Mouse (Mus musculus): ENCODE results near the gene Nrg4. TPM values are rescaled to one million over a fixed set of nuclear protein-coding genes. Genes with fewer than 3 reads are reported as not detected.

Nrg4 gene
- polyA plus RNA-seq, 1 experiment from 2014 or later = 0.73 TPM

DNA sequence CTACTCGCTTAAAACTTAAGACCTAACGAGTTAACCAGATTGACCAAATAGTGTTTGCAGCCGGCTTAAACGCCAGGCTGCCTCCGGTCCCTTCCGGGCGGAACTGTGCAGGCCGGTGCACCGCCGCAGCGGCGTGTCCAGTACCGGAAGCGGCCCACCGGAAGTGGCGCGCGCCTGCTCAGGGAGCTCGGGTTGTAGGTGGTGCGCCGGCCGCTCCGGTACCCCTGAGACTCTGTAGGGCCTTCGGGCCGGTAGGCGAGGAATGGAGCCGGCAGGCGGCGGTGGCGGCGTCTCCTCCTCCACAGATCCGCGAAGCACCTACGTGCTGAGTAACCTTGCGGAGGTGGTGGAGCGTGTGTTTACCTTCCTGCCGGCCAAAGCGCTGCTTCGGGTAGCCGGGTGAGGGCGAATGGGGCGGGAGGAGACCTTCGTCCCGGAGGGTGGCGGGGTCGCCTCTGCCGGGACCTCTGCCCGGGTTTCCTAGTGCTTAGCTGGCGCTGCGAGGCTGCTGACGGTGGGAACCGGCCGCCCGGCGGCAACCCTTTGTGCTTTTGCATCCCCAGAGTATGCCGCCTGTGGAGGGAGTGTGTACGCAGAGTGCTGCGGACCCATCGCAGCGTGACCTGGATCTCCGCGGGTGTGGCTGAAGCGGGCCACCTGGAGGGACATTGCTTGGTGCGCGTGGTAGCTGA, 117.7 kb downstream of the Nrg4 start, which contains the start of gene Fbxo22:
Gene Fbxo22, plus strand, starts transcription at position 136 of the 692 bp plus-strand sequence.
- WGBS = under 1% methylated on average over 65 of the region's 65 CpGs
- Histone ChIP-seq H3K27me3 (no peaks in the 10 kb centered on the region), H3K4me3 (peak within 1 kb of the TSS; percentile 83), H3K36me3 (peaks cover 1% of the 10 kb centered on the region; the same call in 1 of the 2 replicates), H3K9me3 (replicated peaks) (no peaks in the 10 kb centered on the region), H3K4me2 (peak within 1 kb of the TSS; percentile 83), H3K9ac (peak within 1 kb of the TSS; percentile 86), H3K27ac (peak within 1 kb of the TSS; percentile 89), H3K4me1 (replicated peaks) (peaks cover 20% of the 10 kb centered on the region)
- ATAC-seq (replicated peaks; ENCODE audit: insufficient number of reproducible peaks, insufficient read depth, low FRiP score, low read depth) = peak; percentile 95

DNA sequence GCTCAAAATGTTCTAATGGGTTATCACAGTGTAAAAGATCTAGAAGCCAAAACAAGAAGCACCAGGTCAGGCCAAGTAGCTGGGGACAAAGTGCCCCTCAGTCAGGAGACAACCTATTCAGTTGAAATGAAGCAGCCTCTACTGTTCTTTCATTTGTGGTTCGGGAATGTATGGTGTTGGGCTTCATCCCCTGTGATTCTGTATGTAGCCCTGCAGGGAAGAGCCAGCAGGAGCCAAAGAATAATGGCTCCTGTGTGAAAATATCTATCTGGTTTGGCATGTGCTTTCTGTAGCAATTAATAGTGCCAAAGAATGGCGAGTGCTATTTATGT, 118.2 kb downstream of the Nrg4 start:
- peak overlapping the region; percentile 89 for H3K27ac ChIP-seq
- no peaks in the 10 kb centered on the region for H3K9me3 ChIP-seq (replicated peaks)
- H3K4me1 ChIP-seq (replicated peaks) = peaks cover 20% of the 10 kb centered on the region
- H3K27me3 ChIP-seq = no peaks in the 10 kb centered on the region
- peak overlapping the region; percentile 83 for H3K4me2 ChIP-seq
- peak overlapping the region; percentile 83 for H3K4me3 ChIP-seq
- ATAC-seq (replicated peaks; ENCODE audit: insufficient number of reproducible peaks, insufficient read depth, low FRiP score, low read depth) = no peak
- 3% methylated on average over 2 of the region's 2 CpGs for WGBS
- H3K9ac ChIP-seq = peak overlapping the region; percentile 86
- H3K36me3 ChIP-seq = no peaks in the 10 kb centered on the region

DNA sequence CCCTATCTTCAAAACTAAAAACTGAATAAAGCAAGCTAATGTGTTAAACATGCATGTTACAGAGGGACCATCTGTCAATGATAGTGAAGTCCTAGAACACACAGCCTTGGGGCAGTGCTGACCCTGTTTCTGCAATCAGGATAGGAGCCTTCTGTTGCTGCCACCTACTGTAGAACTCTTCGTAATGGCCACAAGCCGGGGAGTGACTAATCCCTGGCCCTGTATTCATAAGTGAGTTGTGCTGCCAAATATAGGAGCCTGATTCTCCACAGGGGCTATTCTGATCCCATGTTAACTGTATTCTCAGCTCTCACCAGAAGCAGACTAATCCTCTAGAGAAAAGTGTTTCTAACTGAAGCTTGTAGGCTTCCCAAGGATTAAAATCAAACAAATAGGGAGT, 127.3 kb downstream of the Nrg4 start:
- no peak for ATAC-seq (replicated peaks; ENCODE audit: insufficient number of reproducible peaks, insufficient read depth, low FRiP score, low read depth)
- H3K9me3 ChIP-seq (replicated peaks) = no peaks in the 10 kb centered on the region
- H3K27ac ChIP-seq = peak overlapping the region; percentile 45
- H3K36me3 ChIP-seq = peaks cover 7% of the 10 kb centered on the region
- H3K4me1 ChIP-seq (replicated peaks) = peaks cover 3% of the 10 kb centered on the region; the same call in 1 of the 2 replicates
- no peaks in the 10 kb centered on the region for H3K27me3 ChIP-seq
- no peak overlapping the region for H3K4me2 ChIP-seq
- H3K9ac ChIP-seq = no peak overlapping the region
- WGBS = 45% methylated on average over 2 of the region's 2 CpGs
- H3K4me3 ChIP-seq = no peak overlapping the region

DNA sequence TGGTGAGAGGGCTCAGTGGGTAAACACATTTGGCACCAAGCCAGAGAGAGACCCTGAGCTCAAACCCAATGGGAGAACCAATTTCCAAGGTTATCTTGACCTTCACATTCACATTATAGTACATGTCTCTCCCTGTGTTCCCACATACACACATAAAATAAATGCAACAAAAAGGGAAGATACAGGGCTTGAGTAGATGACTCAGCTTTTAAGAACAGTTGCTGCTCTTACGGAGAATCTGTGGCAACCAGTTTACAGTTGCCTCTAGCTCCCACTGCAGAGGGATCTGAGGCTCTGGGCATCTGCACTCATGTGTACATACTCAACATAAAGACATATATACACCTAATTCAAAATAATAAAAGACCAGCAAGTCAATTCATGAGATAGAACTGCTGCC, 128.4 kb downstream of the Nrg4 start:
- 95% methylated on average over 1 of the region's 1 CpGs for WGBS
- Histone ChIP-seq H3K4me2 (no peak overlapping the region), H3K4me1 (replicated peaks) (peaks cover 3% of the 10 kb centered on the region; the same call in 1 of the 2 replicates), H3K27ac (no peak overlapping the region), H3K9ac (no peak overlapping the region), H3K9me3 (replicated peaks) (no peaks in the 10 kb centered on the region), H3K36me3 (peaks cover 9% of the 10 kb centered on the region), H3K4me3 (no peak overlapping the region), H3K27me3 (no peaks in the 10 kb centered on the region)
- ATAC-seq (replicated peaks; ENCODE audit: insufficient number of reproducible peaks, insufficient read depth, low FRiP score, low read depth) = no peak

DNA sequence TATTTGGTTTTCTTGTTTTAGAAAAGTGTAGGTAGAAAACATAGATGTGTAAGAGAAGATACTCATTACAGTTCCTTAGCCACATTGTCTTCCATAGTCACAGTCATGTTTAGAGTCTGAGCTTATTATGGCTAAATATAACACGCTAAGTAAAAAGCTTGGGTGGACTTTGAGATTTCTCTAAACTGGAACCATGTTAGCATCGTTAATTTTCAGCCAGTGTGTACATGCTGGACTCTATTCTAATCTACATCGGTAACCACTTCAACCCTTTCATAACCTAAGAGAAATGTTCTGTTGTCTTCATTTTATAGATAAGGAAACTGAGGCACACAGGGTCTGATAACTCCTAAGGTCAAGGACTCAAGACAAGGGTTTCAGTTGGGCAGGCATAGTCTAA, 130.8 kb downstream of the Nrg4 start:
- Histone ChIP-seq H3K36me3 (peaks cover 8% of the 10 kb centered on the region), H3K4me2 (no peak overlapping the region), H3K27ac (no peak overlapping the region), H3K4me3 (no peak overlapping the region), H3K9me3 (replicated peaks) (no peaks in the 10 kb centered on the region), H3K27me3 (no peaks in the 10 kb centered on the region), H3K9ac (no peak overlapping the region), H3K4me1 (replicated peaks) (peaks cover 3% of the 10 kb centered on the region; the same call in 1 of the 2 replicates)
- 85% methylated on average over 3 of the region's 3 CpGs for WGBS
- no peak for ATAC-seq (replicated peaks; ENCODE audit: insufficient number of reproducible peaks, insufficient read depth, low FRiP score, low read depth)

DNA sequence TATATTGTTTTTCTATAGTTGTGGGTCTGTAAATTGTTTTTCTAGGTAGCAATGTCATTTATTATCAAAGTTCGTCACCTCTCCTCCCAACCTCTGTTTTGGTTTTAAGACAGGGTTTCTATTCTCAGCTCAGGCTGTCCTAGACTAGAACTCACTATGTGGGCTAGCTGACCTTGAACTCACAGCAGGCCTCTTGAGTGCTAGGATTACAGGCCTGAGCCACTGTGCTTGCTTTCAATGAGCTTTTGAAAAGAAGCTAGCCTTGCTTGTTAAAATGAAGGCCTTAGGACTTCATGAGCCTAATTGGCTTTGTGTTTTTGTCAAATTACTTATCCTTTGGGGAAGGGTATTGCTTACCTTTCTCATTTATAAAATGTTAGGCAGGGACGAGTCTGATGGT, 152.4 kb downstream of the Nrg4 start:
- Histone ChIP-seq H3K27ac (no peak overlapping the region), H3K4me3 (no peak overlapping the region), H3K27me3 (no peaks in the 10 kb centered on the region), H3K4me2 (no peak overlapping the region), H3K9me3 (replicated peaks) (no peaks in the 10 kb centered on the region), H3K9ac (no peak overlapping the region), H3K4me1 (replicated peaks) (peaks cover 9% of the 10 kb centered on the region; the same call in 1 of the 2 replicates), H3K36me3 (no peaks in the 10 kb centered on the region; the same call in 1 of the 2 replicates)
- WGBS = 73% methylated on average over 2 of the region's 2 CpGs
- ATAC-seq (replicated peaks; ENCODE audit: insufficient number of reproducible peaks, insufficient read depth, low FRiP score, low read depth) = no peak

DNA sequence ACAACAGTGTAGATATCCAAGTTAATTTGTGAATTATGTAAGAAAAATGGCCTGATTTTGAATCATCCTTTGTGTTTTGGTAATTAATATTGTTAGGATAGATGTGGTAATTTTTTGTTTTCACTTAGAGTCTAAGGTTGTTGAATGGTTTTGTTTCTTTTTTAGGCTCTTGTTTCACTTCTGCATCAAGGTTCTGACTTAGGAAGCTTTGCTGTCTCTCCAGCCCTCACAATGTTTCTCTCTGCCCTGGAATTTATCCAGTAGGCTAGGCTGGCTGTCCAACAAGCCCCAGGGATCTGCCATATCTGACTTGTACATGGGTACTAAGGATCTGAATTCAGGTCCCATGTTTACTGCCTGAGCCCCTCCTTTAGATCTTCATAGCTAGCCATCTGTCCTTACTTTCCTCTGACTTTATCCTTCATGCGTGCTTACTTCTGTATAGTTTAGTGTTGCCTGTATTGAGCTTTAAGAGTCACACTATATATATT, 154.4 kb downstream of the Nrg4 start:
- H3K4me2 ChIP-seq = no peak overlapping the region
- H3K27me3 ChIP-seq = no peaks in the 10 kb centered on the region
- H3K4me3 ChIP-seq = no peak overlapping the region
- no peak overlapping the region for H3K27ac ChIP-seq
- peaks cover 4% of the 10 kb centered on the region for H3K36me3 ChIP-seq
- H3K9ac ChIP-seq = no peak overlapping the region
- H3K9me3 ChIP-seq (replicated peaks) = no peaks in the 10 kb centered on the region
- ATAC-seq (replicated peaks; ENCODE audit: insufficient number of reproducible peaks, insufficient read depth, low FRiP score, low read depth) = no peak
- 84% methylated on average over 1 of the region's 1 CpGs for WGBS
- peaks cover 9% of the 10 kb centered on the region; the same call in 1 of the 2 replicates for H3K4me1 ChIP-seq (replicated peaks)

DNA sequence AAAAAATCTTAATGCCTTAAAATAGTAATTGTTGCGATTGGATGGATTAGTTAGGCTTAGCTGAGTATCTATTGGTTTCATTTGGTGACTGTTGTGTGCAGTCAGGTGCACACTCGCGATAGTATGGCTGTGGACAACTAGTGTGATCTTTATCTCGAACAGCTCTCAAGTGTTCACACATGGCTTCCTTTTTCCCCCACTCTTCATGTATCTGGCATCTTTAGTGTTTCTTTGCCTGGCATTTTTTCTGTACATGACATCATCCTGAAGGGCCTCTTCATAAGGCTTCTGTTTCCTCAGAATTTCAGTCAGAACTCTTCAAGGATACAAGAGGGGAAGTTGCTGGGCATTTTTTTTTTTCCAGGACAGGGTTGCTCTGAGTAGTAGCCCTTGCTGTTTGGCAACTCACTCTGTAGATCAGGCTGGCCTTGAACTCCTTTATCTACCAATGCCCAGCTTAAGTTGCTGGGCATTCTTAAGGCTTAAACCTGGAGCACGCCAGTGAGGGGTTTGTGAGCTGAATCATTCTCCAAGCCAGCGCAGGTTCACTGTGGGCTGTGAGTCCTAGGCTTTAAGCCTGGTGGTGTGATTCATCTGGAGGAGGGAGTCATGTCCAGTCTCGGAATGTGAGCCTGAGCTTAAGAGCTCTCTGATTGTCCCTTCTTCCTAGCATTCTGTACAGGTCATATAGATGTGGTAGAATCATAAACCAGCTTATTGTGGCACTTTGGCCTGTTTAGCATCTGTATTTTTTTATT, 155.8 kb downstream of the Nrg4 start:
- Histone ChIP-seq H3K27ac (no peak overlapping the region), H3K4me2 (no peak overlapping the region), H3K9ac (no peak overlapping the region), H3K9me3 (replicated peaks) (no peaks in the 10 kb centered on the region), H3K4me1 (replicated peaks) (peaks cover 9% of the 10 kb centered on the region; the same call in 1 of the 2 replicates), H3K4me3 (no peak overlapping the region), H3K36me3 (peaks cover 4% of the 10 kb centered on the region), H3K27me3 (no peaks in the 10 kb centered on the region)
- ATAC-seq (replicated peaks; ENCODE audit: insufficient number of reproducible peaks, insufficient read depth, low FRiP score, low read depth) = no peak
- WGBS = 60% methylated on average over 7 of the region's 7 CpGs

Other genes starting within 250 kb of the Nrg4 start
- 26.1 and 26.5 TPM in 2 replicates for gene Ube2q2, start 178.0 kb downstream of the Nrg4 start, polyA plus RNA-seq (2015; fragmentation: Nextera tagmentation; extraction: Ambion mirVana)
- 51.7 and 51.8 TPM in 2 replicates for gene Fbxo22, start 117.9 kb downstream of the Nrg4 start, polyA plus RNA-seq (2015; fragmentation: Nextera tagmentation; extraction: Ambion mirVana)
- gene Tmem266, start 69 bp upstream of the Nrg4 start, polyA plus RNA-seq (2015; fragmentation: Nextera tagmentation; extraction: Ambion mirVana) = 0.14 and 0.15 TPM in 2 replicates
- gene Etfa, start 185.4 kb upstream of the Nrg4 start, polyA plus RNA-seq (2015; fragmentation: Nextera tagmentation; extraction: Ambion mirVana) = 339 and 435 TPM in 2 replicates
- 0.08 and 0.86 TPM in 2 replicates for gene Isl2, start 211.8 kb upstream of the Nrg4 start, polyA plus RNA-seq (2015; fragmentation: Nextera tagmentation; extraction: Ambion mirVana)